Mouse (Mus musculus) monocyte, adult 2 months (primary cell): ENCODE measurements around the gene Bcat1.

Experiments
- DNase-seq, 2 experiments: peaks; one replicate each; pipeline ENCODE4 v3.0.0; 2022; ENCODE audit warnings: low spot score in 2 of 2, low read depth in 1 of 2

Bcat1 gene

DNA sequence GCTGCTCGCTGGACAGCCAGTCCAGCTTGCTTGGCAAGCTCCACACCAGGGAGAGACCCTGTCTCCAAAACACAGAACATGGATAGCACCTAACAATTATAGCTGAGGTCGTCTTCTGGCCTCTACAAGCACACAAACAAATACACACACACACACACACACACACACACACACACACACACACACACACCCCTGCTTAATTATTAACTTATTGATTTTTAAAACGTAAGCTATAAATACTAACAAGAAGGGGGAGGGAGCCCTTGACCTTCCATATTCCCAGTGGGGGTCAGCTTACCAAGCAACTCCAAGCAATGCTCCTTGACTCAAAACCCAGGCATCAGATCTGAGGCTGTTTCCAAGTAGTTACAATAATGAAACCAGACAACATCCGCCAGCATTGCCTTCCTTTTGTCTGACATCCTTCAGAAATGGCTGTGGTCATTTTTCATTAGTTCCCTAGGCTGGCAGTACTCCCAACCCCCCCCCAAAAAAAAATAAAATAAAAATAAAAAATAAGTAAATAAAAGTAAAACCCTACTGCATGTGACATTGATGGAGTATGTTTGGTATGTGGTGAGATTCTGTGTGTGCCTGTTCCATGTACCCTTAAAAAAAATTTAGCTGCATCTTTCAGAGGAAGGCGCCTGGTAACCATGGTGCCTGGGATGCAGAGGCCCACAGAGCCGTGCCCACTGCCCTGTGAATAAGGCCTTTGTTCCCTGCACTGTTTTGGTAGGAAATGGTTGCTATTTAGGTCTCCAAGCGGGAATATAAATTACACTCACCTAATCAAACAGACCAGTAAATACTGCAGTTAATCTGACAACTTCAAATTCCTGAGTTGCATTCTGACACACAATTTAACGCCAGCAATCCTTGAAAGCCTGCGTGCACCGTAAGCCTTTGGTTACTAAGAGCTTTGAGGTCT lies 131.3 kb downstream of the Bcat1 start:
- DNase-seq, result no peak
